Mouse (Mus musculus): Measurements from ENCODE around the gene Nle1. TPM values are rescaled to one million over a fixed set of nuclear protein-coding genes. Genes with fewer than 3 reads are reported as not detected.

Gene Nle1
- polyA plus RNA-seq, 2 experiments from 2014 or later, result 44.3 to 71.1 TPM

- peak; percentile 94 for ATAC-seq
Observed at GRCm38 (mm10) chr11:82914711-82915352, 6.6 kb upstream of the Nle1 start.

- no peak for ATAC-seq
Observed at GRCm38 (mm10) chr11:82910679-82911389, 2.6 kb upstream of the Nle1 start.

- ATAC-seq, result no peak
Observed at GRCm38 (mm10) chr11:82910250-82910649, 2.0 kb upstream of the Nle1 start, which contains the start of gene Unc45b. TSS of gene Unc45b (plus strand) at chr11:82910550.

GRCm38 (mm10) chr11:82908608-82908989, 388 bp upstream of the Nle1 start:
- peak; percentile 5 for ATAC-seq

GRCm38 (mm10) chr11:82905816-82906215, 2.4 kb downstream of the Nle1 start:
- no peak for ATAC-seq

- no peak for ATAC-seq
Observed at GRCm38 (mm10) chr11:82904952-82905351, 3.3 kb downstream of the Nle1 start.

GRCm38 (mm10) chr11:82901606-82902310, 6.5 kb downstream of the Nle1 start:
- no peak for ATAC-seq

- no peak for ATAC-seq
Observed at GRCm38 (mm10) chr11:82899720-82900119, 8.5 kb downstream of the Nle1 start.

- ATAC-seq, result no peak
Observed at GRCm38 (mm10) chr11:82897478-82897877, 10.7 kb downstream of the Nle1 start.

GRCm38 (mm10) chr11:82891936-82892335, 16.3 kb downstream of the Nle1 start, which contains the start of gene Fndc8:
TSS of gene Fndc8 (plus strand) at chr11:82892124.
- no peak for ATAC-seq

- peak; percentile 90 for ATAC-seq
Observed at GRCm38 (mm10) chr11:82890342-82890762, 17.9 kb downstream of the Nle1 start, which contains the start of gene Rad51d. TSS of gene Rad51d (minus strand) at chr11:82890614.

- peak; percentile 55 for ATAC-seq
Observed at GRCm38 (mm10) chr11:82889524-82890341, 18.5 kb downstream of the Nle1 start.

GRCm38 (mm10) chr11:82888491-82888946, 19.7 kb downstream of the Nle1 start:
- no peak for ATAC-seq

- no peak for ATAC-seq
Observed at GRCm38 (mm10) chr11:82886559-82886958, 21.7 kb downstream of the Nle1 start.

GRCm38 (mm10) chr11:82883180-82883579, 25.0 kb downstream of the Nle1 start:
- no peak for ATAC-seq

GRCm38 (mm10) chr11:82877726-82878344, 30.4 kb downstream of the Nle1 start:
- no peak for ATAC-seq

GRCm38 (mm10) chr11:82875631-82876030, 32.6 kb downstream of the Nle1 start:
- ATAC-seq, result no peak

- no peak for ATAC-seq
Observed at GRCm38 (mm10) chr11:82874924-82875323, 33.3 kb downstream of the Nle1 start.

GRCm38 (mm10) chr11:82871031-82871446, 37.2 kb downstream of the Nle1 start, which contains the start of gene Rffl:
TSS of gene Rffl (minus strand) at chr11:82871210.
- ATAC-seq, result peak; percentile 84

- peak; percentile 51 for ATAC-seq
Observed at GRCm38 (mm10) chr11:82870173-82871030, 37.8 kb downstream of the Nle1 start.
